Mouse (Mus musculus): ENCODE data around the gene Btg2. TPM values are rescaled to one million over a fixed set of nuclear protein-coding genes. Genes with fewer than 3 reads are reported as not detected.

Gene Btg2
- polyA plus RNA-seq, 1 experiment from 2014 or later = 30.9 TPM

- H3K4me2 ChIP-seq = no peak overlapping the region
- H3K27me3 ChIP-seq = no peaks in the 10 kb centered on the region
- no peaks in the 10 kb centered on the region for H3K9me3 ChIP-seq
- H3K4me3 ChIP-seq = no peak overlapping the region
- peaks cover 12% of the 10 kb centered on the region for H3K4me1 ChIP-seq
- 65% methylated on average over 6 of the region's 6 CpGs for WGBS
- no peak overlapping the region for H3K9ac ChIP-seq
- no peaks in the 10 kb centered on the region for H3K36me3 ChIP-seq
- no peak overlapping the region for H3K27ac ChIP-seq
- ATAC-seq (ENCODE audit: insufficient number of reproducible peaks, low FRiP score, low TSS enrichment, low read depth) = no peak
Observed at GRCm38 (mm10) chr1:134049542-134049941, 29.4 kb downstream of the Btg2 start.

- Histone ChIP-seq H3K27ac (no peak overlapping the region), H3K4me2 (no peak overlapping the region), H3K4me1 (peaks cover 15% of the 10 kb centered on the region), H3K9me3 (no peaks in the 10 kb centered on the region), H3K4me3 (no peak overlapping the region), H3K27me3 (no peaks in the 10 kb centered on the region), H3K36me3 (no peaks in the 10 kb centered on the region), H3K9ac (no peak overlapping the region)
- no peak for ATAC-seq (ENCODE audit: insufficient number of reproducible peaks, low FRiP score, low TSS enrichment, low read depth)
- WGBS = 3% methylated on average over 5 of the region's 5 CpGs
Observed at GRCm38 (mm10) chr1:134048759-134049158, 30.2 kb downstream of the Btg2 start.

- Histone ChIP-seq H3K36me3 (no peaks in the 10 kb centered on the region), H3K9me3 (no peaks in the 10 kb centered on the region), H3K4me3 (no peak overlapping the region), H3K9ac (no peak overlapping the region), H3K4me1 (peaks cover 24% of the 10 kb centered on the region), H3K4me2 (no peak overlapping the region), H3K27ac (no peak overlapping the region), H3K27me3 (no peaks in the 10 kb centered on the region)
- ATAC-seq (ENCODE audit: insufficient number of reproducible peaks, low FRiP score, low TSS enrichment, low read depth) = no peak
- 78% methylated on average over 6 of the region's 6 CpGs for WGBS
Observed at GRCm38 (mm10) chr1:134047431-134047830, 31.5 kb downstream of the Btg2 start.

GRCm38 (mm10) chr1:134046387-134046786 lies 32.5 kb downstream of the Btg2 start:
- Histone ChIP-seq H3K27ac (no peak overlapping the region), H3K36me3 (no peaks in the 10 kb centered on the region), H3K4me1 (peaks cover 33% of the 10 kb centered on the region), H3K9ac (no peak overlapping the region), H3K4me2 (peak overlapping the region; percentile 27; the same call in 1 of the 2 replicates), H3K27me3 (no peaks in the 10 kb centered on the region), H3K4me3 (no peak overlapping the region), H3K9me3 (no peaks in the 10 kb centered on the region)
- 22% methylated on average over 23 of the region's 23 CpGs for WGBS
- ATAC-seq (ENCODE audit: insufficient number of reproducible peaks, low FRiP score, low TSS enrichment, low read depth) = no peak

GRCm38 (mm10) chr1:134045971-134046370 lies 32.9 kb downstream of the Btg2 start:
- Histone ChIP-seq H3K9ac (no peak overlapping the region), H3K36me3 (no peaks in the 10 kb centered on the region), H3K4me2 (peak overlapping the region; percentile 27), H3K27me3 (no peaks in the 10 kb centered on the region), H3K4me1 (peaks cover 34% of the 10 kb centered on the region), H3K27ac (0 out of 2 replicates have a peak overlapping the region, but pooled peaks have one; percentile 47), H3K9me3 (no peaks in the 10 kb centered on the region), H3K4me3 (peak overlapping the region; percentile 19; the same call in 1 of the 2 replicates)
- 4% methylated on average over 9 of the region's 9 CpGs for WGBS
- ATAC-seq (ENCODE audit: insufficient number of reproducible peaks, low FRiP score, low TSS enrichment, low read depth) = peak; percentile 56; the same call in 1 of the 2 replicates

GRCm38 (mm10) chr1:134044805-134045204 lies 34.1 kb downstream of the Btg2 start:
- ATAC-seq (ENCODE audit: insufficient number of reproducible peaks, low FRiP score, low TSS enrichment, low read depth) = no peak
- no peaks in the 10 kb centered on the region for H3K9me3 ChIP-seq
- H3K27me3 ChIP-seq = no peaks in the 10 kb centered on the region
- peaks cover 37% of the 10 kb centered on the region for H3K4me1 ChIP-seq
- H3K4me2 ChIP-seq = no peak overlapping the region
- no peak overlapping the region for H3K27ac ChIP-seq
- WGBS = 84% methylated on average over 6 of the region's 6 CpGs
- H3K9ac ChIP-seq = no peak overlapping the region
- no peaks in the 10 kb centered on the region for H3K36me3 ChIP-seq
- H3K4me3 ChIP-seq = no peak overlapping the region

GRCm38 (mm10) chr1:134042341-134042740 lies 36.6 kb downstream of the Btg2 start:
- no peak overlapping the region for H3K4me2 ChIP-seq
- no peak overlapping the region for H3K9ac ChIP-seq
- peaks cover 52% of the 10 kb centered on the region for H3K4me1 ChIP-seq
- H3K36me3 ChIP-seq = no peaks in the 10 kb centered on the region
- no peak overlapping the region for H3K27ac ChIP-seq
- no peak overlapping the region for H3K4me3 ChIP-seq
- no peaks in the 10 kb centered on the region for H3K9me3 ChIP-seq
- 22% methylated on average over 1 of the region's 1 CpGs for WGBS
- ATAC-seq (ENCODE audit: insufficient number of reproducible peaks, low FRiP score, low TSS enrichment, low read depth) = no peak
- H3K27me3 ChIP-seq = no peaks in the 10 kb centered on the region

GRCm38 (mm10) chr1:134041900-134042299 lies 37.0 kb downstream of the Btg2 start:
- Histone ChIP-seq H3K9ac (no peak overlapping the region), H3K4me1 (peaks cover 56% of the 10 kb centered on the region), H3K27ac (no peak overlapping the region), H3K36me3 (no peaks in the 10 kb centered on the region), H3K9me3 (no peaks in the 10 kb centered on the region), H3K4me3 (no peak overlapping the region), H3K4me2 (no peak overlapping the region), H3K27me3 (no peaks in the 10 kb centered on the region)
- ATAC-seq (ENCODE audit: insufficient number of reproducible peaks, low FRiP score, low TSS enrichment, low read depth) = no peak
- WGBS = 45% methylated on average over 2 of the region's 2 CpGs

- H3K4me3 ChIP-seq = peak overlapping the region; percentile 37; the same call in 1 of the 2 replicates
- ATAC-seq (ENCODE audit: insufficient number of reproducible peaks, low FRiP score, low TSS enrichment, low read depth) = no peak
- H3K27ac ChIP-seq = 0 out of 2 replicates have a peak overlapping the region, but pooled peaks have one; percentile 11
- peak overlapping the region; percentile 39 for H3K4me2 ChIP-seq
- H3K9me3 ChIP-seq = no peaks in the 10 kb centered on the region
- H3K4me1 ChIP-seq = peaks cover 55% of the 10 kb centered on the region
- H3K36me3 ChIP-seq = no peaks in the 10 kb centered on the region
- H3K27me3 ChIP-seq = no peaks in the 10 kb centered on the region
- 76% methylated on average over 2 of the region's 2 CpGs for WGBS
- no peak overlapping the region for H3K9ac ChIP-seq
Observed at GRCm38 (mm10) chr1:134039361-134039760, 39.6 kb downstream of the Btg2 start.

- Histone ChIP-seq H3K9me3 (no peaks in the 10 kb centered on the region), H3K4me2 (peak overlapping the region; percentile 39), H3K9ac (no peak overlapping the region), H3K27ac (peak overlapping the region; percentile 82), H3K4me3 (peak overlapping the region; percentile 37), H3K4me1 (peaks cover 48% of the 10 kb centered on the region), H3K27me3 (no peaks in the 10 kb centered on the region), H3K36me3 (no peaks in the 10 kb centered on the region)
- ATAC-seq (ENCODE audit: insufficient number of reproducible peaks, low FRiP score, low TSS enrichment, low read depth) = peak; percentile 28; the same call in 1 of the 2 replicates
- 72% methylated on average over 4 of the region's 4 CpGs for WGBS
Observed at GRCm38 (mm10) chr1:134038336-134038735, 40.6 kb downstream of the Btg2 start.

- Histone ChIP-seq H3K9ac (no peak within 1 kb of the TSS), H3K4me2 (peak within 1 kb of the TSS; percentile 39), H3K4me3 (peak within 1 kb of the TSS; percentile 37), H3K9me3 (no peaks in the 10 kb centered on the region), H3K27ac (peak within 1 kb of the TSS; percentile 82), H3K27me3 (no peaks in the 10 kb centered on the region), H3K4me1 (peaks cover 41% of the 10 kb centered on the region), H3K36me3 (no peaks in the 10 kb centered on the region)
- ATAC-seq (ENCODE audit: insufficient number of reproducible peaks, low FRiP score, low TSS enrichment, low read depth) = peak; percentile 60
- WGBS = 10% methylated on average over 9 of the region's 9 CpGs
Observed at GRCm38 (mm10) chr1:134037172-134037571, 41.7 kb downstream of the Btg2 start, which contains the start of gene Fmod. Fmod (plus strand) TSS chr1:134037254.

- H3K9me3 ChIP-seq = no peaks in the 10 kb centered on the region
- H3K4me2 ChIP-seq = peak overlapping the region; percentile 39; the same call in 1 of the 2 replicates
- H3K27me3 ChIP-seq = no peaks in the 10 kb centered on the region
- peaks cover 35% of the 10 kb centered on the region for H3K4me1 ChIP-seq
- ATAC-seq (ENCODE audit: insufficient number of reproducible peaks, low FRiP score, low TSS enrichment, low read depth) = no peak
- WGBS = 69% methylated on average over 2 of the region's 2 CpGs
- peak overlapping the region; percentile 82 for H3K27ac ChIP-seq
- no peaks in the 10 kb centered on the region for H3K36me3 ChIP-seq
- no peak overlapping the region for H3K4me3 ChIP-seq
- H3K9ac ChIP-seq = no peak overlapping the region
Observed at GRCm38 (mm10) chr1:134036492-134036891, 42.4 kb downstream of the Btg2 start.
